Mouse (Mus musculus) C2C12 (cell line): ENCODE data around the gene Lrp2.

ENCODE experiments used
- CTCF ChIP-seq: IDR thresholded peaks from one replicate; pipeline ENCODE4 v1.5.1; 2011; ENCODE audit not compliant: control insufficient read depth, insufficient read depth, insufficient read length
- USF1 ChIP-seq: IDR thresholded peaks from one replicate; pipeline ENCODE4 v1.6.1; 2011; ENCODE audit warnings: low read depth, mild to moderate bottlenecking, control low read depth, moderate library complexity

DNA sequence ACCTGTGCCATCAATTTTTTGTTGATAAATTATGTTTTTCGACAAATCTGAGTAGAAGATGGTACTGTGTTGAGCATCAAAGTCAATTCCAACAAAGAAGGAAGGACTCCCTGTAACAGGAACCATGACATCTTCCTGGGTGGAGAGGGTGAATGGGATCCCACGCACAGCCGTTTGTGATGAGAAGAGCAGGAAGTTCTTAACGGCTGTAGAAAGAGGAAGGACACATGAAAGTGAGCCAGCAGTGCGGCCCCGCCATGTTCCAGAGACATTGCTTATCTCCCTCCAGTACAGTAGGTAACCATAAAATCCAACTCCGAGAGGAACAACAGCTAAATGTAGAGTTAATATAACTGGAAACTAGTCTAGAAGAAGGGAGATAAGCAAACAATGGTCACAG is 67.6 kb downstream of the Lrp2 start:
- TF ChIP-seq USF1 (no peak), CTCF (no peak)
